Mouse (Mus musculus): Measurements from ENCODE around the gene Lrrc27.

- TF ChIP-seq CTCF (conservative IDR thresholded peaks at IDR 0.05; ENCODE audit: low read length) (no peak), NANOG (IDR thresholded peaks at IDR 0.05; ENCODE audit: borderline replicate concordance, low read length) (no peak)
Measured at GRCm38 (mm10) chr7:139282037-139282436, 69.2 kb downstream of the Lrrc27 start.
